Mouse (Mus musculus) lung, embryonic 15.5 days (tissue): ENCODE measurements around the gene Iqck. TPM values are rescaled to one million over a fixed set of nuclear protein-coding genes. Genes with fewer than 3 reads are reported as not detected.

Source experiments
- ATAC-seq: fragments of 200-750 bp; cut with Nextera tagmentation; 2 replicates; pipeline ENCODE4 v1.8.0; 2017; ENCODE audit warnings: moderate number of reproducible peaks, borderline replicate concordance; ENCODE audit not compliant: low FRiP score, low TSS enrichment; ENCODE audit errors: extremely low read depth
- H3K27ac ChIP-seq: fragments of 300-500 bp; sonication (generic); 2 replicates; pipeline ENCODE4 v1.5.1; 2015; ENCODE audit warnings: moderate library complexity, mild to moderate bottlenecking, inconsistent platforms
- H3K27me3 ChIP-seq: fragments of 300-500 bp; sonication (generic); 2 replicates; pipeline ENCODE4 v1.6.1; 2015; ENCODE audit warnings: inconsistent platforms
- H3K36me3 ChIP-seq: fragments of 300-500 bp; sonication (generic); 2 replicates; pipeline ENCODE4 v1.6.1; 2015; ENCODE audit warnings: inconsistent platforms
- H3K4me1 ChIP-seq: fragments of 300-500 bp; sonication (generic); 2 replicates; pipeline ENCODE4 v1.6.1; 2015; ENCODE audit warnings: inconsistent platforms
- H3K4me2 ChIP-seq: fragments of 300-500 bp; sonication (generic); 2 replicates; pipeline ENCODE4 v1.6.1; 2015; ENCODE audit warnings: inconsistent platforms, mild to moderate bottlenecking, moderate library complexity
- H3K4me3 ChIP-seq: fragments of 300-500 bp; sonication (generic); 2 replicates; pipeline ENCODE4 v1.5.1; 2015; ENCODE audit warnings: mild to moderate bottlenecking, inconsistent platforms
- H3K9ac ChIP-seq: fragments of 300-500 bp; sonication (generic); 2 replicates; pipeline ENCODE4 v1.6.1; 2015; ENCODE audit warnings: inconsistent platforms
- H3K9me3 ChIP-seq: fragments of 300-500 bp; sonication (generic); 2 replicates; pipeline ENCODE4 v1.6.1; 2016; ENCODE audit warnings: inconsistent platforms
- WGBS: fragments of 180-500 bp; shearing (Covaris S2); methylation state at CpG from one replicate; pipeline ENCODE4 v1.1.7; 2015; 5-methylcytosine and 5-hydroxymethylcytosine counted together
- polyA plus RNA-seq: library from polyadenylated mRNA; unstranded; fragments of >200 nt; fragmentation: Nextera tagmentation; extraction: Ambion mirVana; gene quantifications from 2 replicates; pipeline ENCODE4 v1.2.1, GENCODE M21; 2015

The Iqck gene
- polyA plus RNA-seq, 1 experiment from 2014 or later: 3.7 TPM

GRCm38 (mm10) chr7:118982586-118982985, 127.0 kb downstream of the Iqck start:
- ATAC-seq: no peak

GRCm38 (mm10) chr7:118983961-118984360, 128.4 kb downstream of the Iqck start:
- Histone ChIP-seq H3K27me3 (no peaks in the 10 kb centered on the region), H3K9ac (no peak overlapping the region), H3K36me3 (peaks cover 10% of the 10 kb centered on the region; the same call in 1 of the 2 replicates), H3K4me3 (no peak overlapping the region), H3K4me1 (no peaks in the 10 kb centered on the region), H3K27ac (no peak overlapping the region), H3K4me2 (no peak overlapping the region), H3K9me3 (no peaks in the 10 kb centered on the region)
- ATAC-seq: no peak
- WGBS: 84% methylated on average over 19 of the region's 19 CpGs

More at GRCm38 (mm10) chr7:118982586-118982985, 127.0 kb downstream of the Iqck start:
- no peaks in the 10 kb centered on the region for H3K9me3 ChIP-seq
- H3K4me2 ChIP-seq: no peak overlapping the region
- H3K4me3 ChIP-seq: no peak overlapping the region
- H3K9ac ChIP-seq: no peak overlapping the region
- no peak overlapping the region for H3K27ac ChIP-seq
- peaks cover 10% of the 10 kb centered on the region; the same call in 1 of the 2 replicates for H3K36me3 ChIP-seq
- 71% methylated on average over 4 of the region's 4 CpGs for WGBS
- no peaks in the 10 kb centered on the region for H3K27me3 ChIP-seq
- no peaks in the 10 kb centered on the region for H3K4me1 ChIP-seq

- 75% methylated on average over 4 of the region's 4 CpGs for WGBS
- ATAC-seq: no peak
These were observed 130.2 kb downstream of the Iqck start for GRCm38 (mm10) chr7:118985786-118986185.

GRCm38 (mm10) chr7:118986369-118986768, 130.8 kb downstream of the Iqck start:
- no peak for ATAC-seq
- Histone ChIP-seq H3K27me3 (no peaks in the 10 kb centered on the region), H3K9ac (no peak overlapping the region), H3K4me3 (no peak overlapping the region), H3K9me3 (no peaks in the 10 kb centered on the region), H3K4me2 (no peak overlapping the region), H3K36me3 (peaks cover 5% of the 10 kb centered on the region; the same call in 1 of the 2 replicates), H3K27ac (no peak overlapping the region), H3K4me1 (peaks cover 2% of the 10 kb centered on the region)
- 82% methylated on average over 4 of the region's 4 CpGs for WGBS

More at GRCm38 (mm10) chr7:118985786-118986185, 130.2 kb downstream of the Iqck start:
- Histone ChIP-seq H3K4me3 (no peak overlapping the region), H3K36me3 (peaks cover 9% of the 10 kb centered on the region; the same call in 1 of the 2 replicates), H3K9me3 (no peaks in the 10 kb centered on the region), H3K4me2 (no peak overlapping the region), H3K27me3 (no peaks in the 10 kb centered on the region), H3K4me1 (no peaks in the 10 kb centered on the region), H3K9ac (no peak overlapping the region), H3K27ac (no peak overlapping the region)

GRCm38 (mm10) chr7:118989275-118989856, 133.8 kb downstream of the Iqck start:
- H3K4me1 ChIP-seq: peaks cover 31% of the 10 kb centered on the region
- H3K4me3 ChIP-seq: no peak overlapping the region
- 69% methylated on average over 5 of the region's 5 CpGs for WGBS
- no peak overlapping the region for H3K27ac ChIP-seq
- no peaks in the 10 kb centered on the region for H3K36me3 ChIP-seq
- no peak overlapping the region for H3K9ac ChIP-seq
- no peak for ATAC-seq
- no peaks in the 10 kb centered on the region for H3K9me3 ChIP-seq
- H3K27me3 ChIP-seq: no peaks in the 10 kb centered on the region
- no peak overlapping the region for H3K4me2 ChIP-seq

GRCm38 (mm10) chr7:118990282-118990681, 134.7 kb downstream of the Iqck start:
- no peaks in the 10 kb centered on the region for H3K36me3 ChIP-seq
- H3K4me1 ChIP-seq: peaks cover 34% of the 10 kb centered on the region
- no peak overlapping the region for H3K4me3 ChIP-seq
- no peak overlapping the region for H3K27ac ChIP-seq
- H3K4me2 ChIP-seq: no peak overlapping the region
- WGBS: 81% methylated on average over 6 of the region's 6 CpGs
- H3K9me3 ChIP-seq: no peaks in the 10 kb centered on the region
- ATAC-seq: no peak
- H3K9ac ChIP-seq: no peak overlapping the region
- H3K27me3 ChIP-seq: no peaks in the 10 kb centered on the region

- peaks cover 40% of the 10 kb centered on the region for H3K4me1 ChIP-seq
- no peaks in the 10 kb centered on the region for H3K27me3 ChIP-seq
- H3K4me2 ChIP-seq: no peak overlapping the region
- no peaks in the 10 kb centered on the region for H3K9me3 ChIP-seq
- no peak overlapping the region for H3K27ac ChIP-seq
- 45% methylated on average over 4 of the region's 4 CpGs for WGBS
- no peak for ATAC-seq
- no peak overlapping the region for H3K9ac ChIP-seq
- no peak overlapping the region for H3K4me3 ChIP-seq
- H3K36me3 ChIP-seq: no peaks in the 10 kb centered on the region
These were observed 135.9 kb downstream of the Iqck start for GRCm38 (mm10) chr7:118991341-118991884.

- Histone ChIP-seq H3K9ac (no peak overlapping the region), H3K9me3 (no peaks in the 10 kb centered on the region), H3K27ac (no peak overlapping the region), H3K4me2 (no peak overlapping the region), H3K4me1 (peaks cover 40% of the 10 kb centered on the region), H3K27me3 (no peaks in the 10 kb centered on the region), H3K36me3 (no peaks in the 10 kb centered on the region), H3K4me3 (no peak overlapping the region)
- no peak for ATAC-seq
- WGBS: 40% methylated on average over 6 of the region's 6 CpGs
These were observed 136.6 kb downstream of the Iqck start for GRCm38 (mm10) chr7:118992080-118992560.

GRCm38 (mm10) chr7:118992623-118993405, 137.3 kb downstream of the Iqck start:
- no peak overlapping the region for H3K27ac ChIP-seq
- H3K4me3 ChIP-seq: peak overlapping the region; percentile 62; the same call in 1 of the 2 replicates
- WGBS: 56% methylated on average over 13 of the region's 13 CpGs
- H3K4me2 ChIP-seq: peak overlapping the region; percentile 95
- H3K9me3 ChIP-seq: no peaks in the 10 kb centered on the region
- peaks cover 40% of the 10 kb centered on the region for H3K4me1 ChIP-seq
- H3K27me3 ChIP-seq: no peaks in the 10 kb centered on the region
- H3K36me3 ChIP-seq: no peaks in the 10 kb centered on the region
- H3K9ac ChIP-seq: no peak overlapping the region
- ATAC-seq: no peak

GRCm38 (mm10) chr7:118993597-118994230, 138.2 kb downstream of the Iqck start:
- 3% methylated on average over 26 of the region's 26 CpGs for WGBS
- ATAC-seq: no peak
- Histone ChIP-seq H3K9ac (peak overlapping the region; percentile 71), H3K27me3 (no peaks in the 10 kb centered on the region), H3K4me1 (peaks cover 40% of the 10 kb centered on the region), H3K9me3 (no peaks in the 10 kb centered on the region), H3K36me3 (no peaks in the 10 kb centered on the region), H3K4me2 (peak overlapping the region; percentile 95), H3K27ac (no peak overlapping the region), H3K4me3 (peak overlapping the region; percentile 62)

- no peaks in the 10 kb centered on the region for H3K27me3 ChIP-seq
- peak overlapping the region; percentile 95 for H3K4me2 ChIP-seq
- H3K4me3 ChIP-seq: peak overlapping the region; percentile 62
- H3K4me1 ChIP-seq: peaks cover 40% of the 10 kb centered on the region
- no peaks in the 10 kb centered on the region for H3K36me3 ChIP-seq
- H3K27ac ChIP-seq: peak overlapping the region; percentile 39
- 1% methylated on average over 21 of the region's 21 CpGs for WGBS
- ATAC-seq: peak; percentile 31
- no peaks in the 10 kb centered on the region for H3K9me3 ChIP-seq
- peak overlapping the region; percentile 71 for H3K9ac ChIP-seq
These were observed 138.8 kb downstream of the Iqck start for GRCm38 (mm10) chr7:118994231-118994842.
